Comparison of ENCODE assay signal across 8 mouse cellular contexts in genomic region chr7:141902269-141902729, GRCm38 (mm10). TPM values are rescaled to one million over a fixed set of nuclear protein-coding genes. Genes with fewer than 3 reads are reported as not detected.
DNase-seq lines count a peak whose midpoint lies in the region; ATAC-seq lines count a peak whose summit lies in the region.

No protein-coding gene starts in this region.

- H3K9ac ChIP-seq in lung, embryonic 16.5 days (ENCODE audit: low read length), result peak overlapping the region; percentile 85

- peaks cover 6% of the 10 kb centered on the region; the same call in 1 of the 2 replicates for H3K27me3 ChIP-seq in lung, embryonic 16.5 days (ENCODE audit: control insufficient read depth, insufficient read depth, low read depth, low read length)

- under 1% methylated on average over 39 of the region's 44 CpGs for WGBS in lung, embryonic 16.5 days

- peak; percentile 91 to 93 for ATAC-seq in hematopoietic stem cell, adult 5-6 weeks (replicated peaks in 1 of 2; ENCODE audit: insufficient read depth in 1 of 2, low FRiP score in 2 of 2, low TSS enrichment in 1 of 2, low read depth in 1 of 2, poor library complexity in 2 of 2, severe bottlenecking in 2 of 2)
- peak; percentile 98 for ATAC-seq in lung, embryonic 16.5 days (ENCODE audit: low read depth)

- H3K36me3 ChIP-seq in lung, embryonic 16.5 days (ENCODE audit: control insufficient read depth, insufficient read depth, low read length), result no peaks in the 10 kb centered on the region

- H3K27ac ChIP-seq in lung, embryonic 16.5 days (ENCODE audit: low read length), result 0 out of 2 replicates have a peak overlapping the region, but pooled peaks have one; percentile 10

- H3K4me2 ChIP-seq in lung, embryonic 16.5 days (ENCODE audit: low read depth, low read length), result peak overlapping the region; percentile 74

- H3K9me3 ChIP-seq in lung, embryonic 16.5 days (ENCODE audit: control insufficient read depth, low read length), result no peaks in the 10 kb centered on the region

- peak; percentile 90 for DNase-seq in MEL-GATA-1-ER (ENCODE audit: extremely low read depth, low read depth)
- peak; percentile 100 for DNase-seq in cerebellum, adult 8-10 months
- DNase-seq in forelimb bud, embryonic 11.5 days (ENCODE audit: low read depth, low spot score), result peak; percentile 99
- peak; percentile 96 for DNase-seq in layer of hippocampus, adult 9-10 months (ENCODE audit: low spot score)
- peak; percentile 98 for DNase-seq in ovary, postnatal 10 days (ENCODE audit: low spot score)
- peak; percentile 99 to 100 for DNase-seq in thymus, postnatal 10 days (ENCODE audit: low spot score in 2 of 2)

- peaks cover 13% of the 10 kb centered on the region for H3K4me1 ChIP-seq in lung, embryonic 16.5 days (replicated peaks; ENCODE audit: control insufficient read depth, insufficient read depth, low read length)

- H3K4me3 ChIP-seq in lung, embryonic 16.5 days (ENCODE audit: low read length), result peak overlapping the region; percentile 75

RNA-seq across cellular contexts. Expression of gene Tollip, which starts 16.0 kb away (rescaled TPM):
- total RNA-seq in hematopoietic stem cell, adult 5-6 weeks (2017), result 30.4 and 30.8 TPM in 2 replicates
- 54.3 and 55.2 TPM in 2 replicates for polyA plus RNA-seq in lung, embryonic 16.5 days (2015; fragmentation: Nextera tagmentation; extraction: Ambion mirVana)

RNA-seq across cellular contexts. Expression of gene Brsk2, which starts 47.3 kb away (rescaled TPM):
- not detected in 2 replicates for total RNA-seq in hematopoietic stem cell, adult 5-6 weeks (2017)
- polyA plus RNA-seq in lung, embryonic 16.5 days (2015; fragmentation: Nextera tagmentation; extraction: Ambion mirVana), result 0.59 and 0.60 TPM in 2 replicates

Comparison
In these comparisons a context has a peak if more than half of its experiments do, and no peak if none do; other contexts are left out.
1. Peak in every context shown above with its lines: DNase-seq, ATAC-seq, H3K4me3 ChIP-seq and H3K27ac ChIP-seq.